Mouse (Mus musculus) left cerebral cortex, adult 9 months (tissue): Measurements from ENCODE around the gene 2310030G06Rik.

Source experiments
- DNase-seq, 2 experiments: peaks; one replicate each; pipeline ENCODE4 v3.0.0; 2022; ENCODE audit warnings: low spot score in 2 of 2

Gene 2310030G06Rik

DNA sequence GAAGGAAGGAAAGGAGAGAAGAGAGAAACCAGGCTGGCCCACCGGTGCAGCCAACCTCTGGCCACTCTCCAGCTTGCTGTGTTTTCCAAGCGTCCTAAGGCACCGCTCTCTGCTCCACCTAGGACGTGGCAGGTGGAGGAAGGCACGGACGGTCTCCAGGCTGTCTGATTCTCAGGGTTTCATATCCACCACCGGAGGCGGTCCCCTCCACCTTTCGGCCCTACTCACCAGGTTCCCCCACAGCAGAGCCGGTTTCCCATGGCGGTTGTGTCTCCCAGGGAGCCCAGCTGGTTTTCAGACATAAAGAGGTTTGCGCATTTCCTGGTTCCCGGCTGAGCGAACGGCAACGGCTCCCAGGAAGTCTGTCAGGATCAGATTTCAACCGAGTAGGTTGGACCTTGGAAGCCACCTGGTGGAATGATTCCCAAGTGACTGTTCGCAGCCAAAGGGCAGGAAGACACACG lies at the start of gene 2310030G06Rik:
2310030G06Rik (minus strand) TSS at position 323 of the 464 bp plus-strand sequence.
- no peak for DNase-seq

DNA sequence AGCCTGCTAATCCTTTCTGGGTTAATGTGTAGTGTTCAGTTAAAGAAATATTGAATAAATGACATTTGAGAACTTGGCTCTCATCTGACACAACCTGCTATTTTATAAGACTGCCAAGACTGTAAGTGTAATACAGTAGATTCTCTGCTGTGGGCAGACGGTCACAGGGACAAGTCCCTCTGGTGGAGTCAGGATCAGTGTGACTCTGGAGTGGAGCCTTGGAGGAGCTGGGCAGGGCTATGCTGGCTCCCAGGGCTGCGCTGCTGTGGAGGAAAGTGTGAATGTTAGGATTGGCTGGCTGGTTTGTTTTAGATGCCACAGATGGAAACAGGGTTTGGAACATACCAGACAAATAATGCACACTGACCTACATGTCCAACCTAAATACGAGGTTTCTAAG lies 48.9 kb upstream of the 2310030G06Rik start:
- no peak for DNase-seq

DNA sequence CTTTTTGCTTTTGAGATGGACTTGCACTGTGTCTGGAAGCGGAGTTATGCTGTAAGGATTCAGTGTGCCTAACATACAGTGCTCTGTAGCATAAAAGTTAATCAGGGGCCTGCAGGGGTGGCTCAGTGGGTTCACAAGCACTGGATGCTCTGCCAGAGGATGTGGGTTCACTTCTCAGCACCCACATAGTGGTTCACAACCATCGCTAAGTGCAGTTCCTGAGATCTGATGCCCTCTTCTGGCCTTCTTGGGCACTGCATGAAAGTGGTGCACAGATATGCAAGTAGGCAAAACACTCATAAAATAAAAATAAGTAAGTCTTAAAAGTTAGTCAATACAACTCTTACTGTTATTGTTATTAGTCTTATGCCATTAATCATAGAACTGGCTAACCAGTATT lies 35.8 kb upstream of the 2310030G06Rik start:
- DNase-seq = no peak

DNA sequence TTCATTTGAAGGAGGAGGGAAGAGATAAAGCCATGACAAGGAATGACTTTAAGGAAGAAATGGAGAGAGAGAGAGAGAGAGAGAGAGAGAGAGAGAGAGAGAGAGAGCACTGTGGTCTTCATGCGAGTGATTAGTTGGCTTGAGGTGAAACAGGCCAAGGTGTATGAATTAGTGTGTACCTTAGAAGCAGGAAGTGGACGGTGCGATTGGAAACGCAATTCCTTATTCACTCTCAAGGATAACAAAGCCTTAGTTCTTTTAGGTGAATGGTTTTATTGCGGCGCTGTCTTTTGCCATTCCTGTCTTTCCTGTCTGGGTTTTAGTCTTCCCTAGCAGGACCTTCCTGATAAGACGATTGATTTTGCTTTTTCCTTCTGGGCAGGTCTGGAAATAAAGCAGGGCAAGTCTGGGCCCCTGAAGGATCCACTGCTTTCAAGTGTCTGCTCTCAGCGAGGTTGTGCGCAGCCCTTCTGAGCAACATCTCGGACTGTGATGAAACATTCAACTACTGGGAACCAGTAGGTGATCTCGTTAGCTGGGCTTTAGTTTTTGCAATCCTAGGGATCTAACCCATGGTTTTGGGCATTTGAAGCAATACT lies 29.9 kb upstream of the 2310030G06Rik start:
- DNase-seq = no peak

DNA sequence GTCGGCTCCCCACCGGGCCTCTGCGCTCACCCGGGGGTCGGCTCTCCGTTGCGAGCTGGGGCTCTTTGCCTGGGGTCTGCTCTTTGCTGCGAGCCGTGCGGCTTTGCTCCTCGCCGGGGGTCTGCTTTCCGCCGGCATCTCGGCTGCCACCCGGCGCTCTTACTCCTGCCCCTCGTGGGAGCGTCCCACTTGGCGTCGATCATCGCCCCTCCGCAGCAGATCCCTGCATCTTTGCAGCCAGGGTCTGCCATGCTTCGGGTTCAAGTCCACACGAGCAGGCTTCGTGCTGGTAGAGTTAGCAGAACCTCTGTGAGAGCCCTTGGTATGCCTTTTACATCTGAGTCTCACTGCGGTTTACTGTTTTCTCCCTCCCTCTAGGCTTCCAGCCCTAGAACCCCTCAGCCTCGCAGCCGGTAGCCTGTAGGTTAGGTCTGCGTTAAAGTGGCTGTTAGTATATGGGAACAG lies 29.4 kb upstream of the 2310030G06Rik start:
- no peak for DNase-seq

DNA sequence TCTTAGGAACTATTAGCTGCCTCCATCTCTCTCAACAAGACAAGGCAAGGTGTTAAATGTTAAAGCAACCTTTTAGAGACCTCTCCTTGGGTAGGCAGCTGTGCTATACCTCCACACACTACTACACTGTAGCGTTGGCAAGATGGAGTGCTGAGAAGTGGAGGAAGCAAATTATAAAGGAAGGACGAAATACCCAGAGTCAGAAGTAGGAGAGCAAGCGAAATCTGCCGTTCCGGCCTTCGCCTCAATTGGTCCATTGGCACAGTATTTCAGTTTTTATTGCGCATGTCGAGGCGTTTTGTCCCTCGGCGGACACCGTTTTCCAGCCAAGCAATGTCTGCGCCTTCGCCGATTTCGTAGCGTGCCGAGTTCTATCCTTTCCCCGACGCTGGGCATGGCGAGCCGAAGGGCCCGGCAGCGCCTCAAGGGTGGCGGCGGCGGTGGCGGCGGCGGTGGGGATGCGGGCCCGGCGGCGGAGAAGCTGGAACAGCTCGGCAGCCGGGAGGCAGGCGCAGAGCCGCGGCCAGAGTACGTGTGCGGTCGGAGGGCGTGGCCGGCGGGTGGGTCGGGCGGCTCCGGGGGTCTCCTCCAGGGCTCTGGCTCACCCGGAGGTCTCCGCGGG lies 28.8 kb upstream of the 2310030G06Rik start, which contains the start of the genes Alg9 and 1110032A03Rik:
Alg9 (plus strand) TSS at position 29 of the 622 bp plus-strand sequence.
1110032A03Rik (minus strand) TSS at position 530 of the 622 bp plus-strand sequence.
- peak; percentile 57 to 89 for DNase-seq

DNA sequence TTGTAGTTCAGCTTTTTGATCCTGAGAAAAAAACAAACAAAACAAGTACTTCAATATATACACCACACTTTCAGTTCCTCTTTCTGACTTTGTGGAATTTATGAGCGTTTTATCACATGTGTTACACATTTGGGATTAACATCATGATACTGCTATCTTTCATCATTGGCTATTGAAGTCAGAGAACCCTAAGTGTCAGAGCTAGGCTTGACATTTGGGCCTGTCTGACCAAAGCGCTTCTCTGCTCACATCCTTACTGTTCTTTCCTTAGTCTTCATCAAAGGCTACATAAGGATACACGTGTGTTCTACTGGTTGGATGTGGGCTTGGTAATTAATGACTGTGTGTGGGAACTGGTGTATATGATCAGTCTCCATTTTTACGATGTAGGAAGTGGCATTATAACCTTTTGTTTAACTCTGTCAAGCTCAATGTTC lies 27.7 kb upstream of the 2310030G06Rik start:
- no peak for DNase-seq

DNA sequence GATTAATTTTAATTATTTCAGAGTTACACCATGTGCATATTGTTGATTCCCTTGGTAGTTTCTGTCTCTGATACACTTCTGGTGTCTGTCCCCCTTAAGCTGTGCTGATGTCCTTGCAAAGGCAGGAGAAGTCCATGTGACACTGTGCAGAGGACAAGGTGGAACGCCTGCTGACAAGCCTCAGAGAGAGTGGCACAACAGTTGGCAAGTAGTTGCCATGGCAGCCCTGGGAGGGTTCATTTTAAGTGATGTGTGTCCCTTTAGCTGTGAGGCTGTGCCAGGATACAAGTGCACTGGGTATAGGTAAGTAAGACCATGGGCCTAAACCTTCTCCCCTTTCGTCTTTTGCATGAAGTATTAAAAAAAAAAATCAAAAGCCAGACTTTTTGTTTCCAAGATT lies 23.7 kb upstream of the 2310030G06Rik start:
- DNase-seq = no peak

DNA sequence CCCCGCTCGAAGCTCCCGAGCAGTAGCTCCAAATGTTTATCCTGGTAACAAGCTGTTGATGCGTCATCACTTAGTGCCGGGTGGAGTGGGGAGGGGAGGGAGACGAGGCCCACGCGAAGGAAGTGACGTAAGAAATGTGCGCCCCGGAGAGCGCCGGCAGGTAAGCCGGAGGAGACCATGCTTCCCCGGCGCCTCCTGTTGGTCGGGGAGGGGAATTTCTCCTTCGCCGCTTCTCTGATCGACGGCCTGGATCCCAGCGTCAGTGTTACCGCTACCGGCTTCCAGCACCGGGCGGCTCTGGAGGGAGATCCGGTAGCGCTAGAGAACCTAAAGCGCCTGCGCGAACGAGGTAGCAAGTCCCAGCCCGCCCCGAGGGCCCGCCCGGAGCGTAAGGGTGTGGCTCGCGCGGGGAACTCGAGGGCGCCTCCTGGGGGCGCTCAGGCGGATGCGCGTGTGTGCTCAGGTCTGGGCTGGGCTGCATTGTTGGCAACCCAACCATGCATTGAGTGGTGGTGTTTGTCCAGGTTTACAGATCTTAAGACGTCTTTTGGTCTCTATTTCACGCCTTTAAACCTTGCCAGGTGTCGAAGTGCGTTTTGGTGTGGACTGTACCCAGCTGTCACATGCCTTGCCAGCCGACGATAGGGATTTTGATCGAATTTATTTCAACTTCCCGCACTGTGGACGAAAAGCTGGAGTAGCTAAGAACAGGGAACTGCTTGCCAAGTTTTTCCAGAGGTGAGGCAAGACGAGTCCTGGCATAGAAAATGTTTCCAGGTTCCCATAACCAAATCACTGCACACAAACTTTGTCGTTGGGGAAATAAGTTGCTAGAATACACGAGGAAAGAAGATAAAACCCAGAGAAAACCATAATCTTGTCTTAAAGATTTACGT lies 22.0 kb upstream of the 2310030G06Rik start, which contains the start of gene Fdxacb1:
Fdxacb1 (plus strand) TSS at position 130 of the 896 bp plus-strand sequence.
- peak; percentile 97 to 99 for DNase-seq

DNA sequence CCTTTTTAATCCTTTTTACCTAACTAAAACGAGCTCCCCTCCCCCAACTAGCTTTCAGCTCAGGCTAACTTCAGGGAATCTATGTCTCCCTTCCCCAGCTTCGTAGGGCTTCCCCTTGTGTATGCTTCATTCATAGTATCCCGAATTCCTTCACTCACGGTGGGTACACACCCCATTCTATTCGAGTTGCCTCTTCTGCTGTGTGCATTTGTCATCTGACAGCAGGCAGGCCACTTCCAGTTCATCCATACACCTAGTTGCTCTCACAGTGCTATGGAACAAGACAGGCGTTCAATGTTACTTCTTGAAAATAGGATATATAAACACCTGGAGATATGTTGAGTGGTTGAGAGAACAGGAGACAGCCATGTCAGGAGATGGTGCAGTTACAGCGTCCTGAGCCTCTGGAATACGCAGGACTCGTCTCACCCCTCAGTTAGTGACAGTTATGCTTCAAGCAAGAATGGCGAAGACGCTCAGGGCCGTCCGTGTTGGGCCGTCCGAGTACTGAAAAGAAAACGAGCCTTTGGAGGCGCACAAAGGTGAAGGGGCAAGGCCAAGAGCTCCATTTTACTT lies 21.3 kb upstream of the 2310030G06Rik start:
- DNase-seq = no peak

DNA sequence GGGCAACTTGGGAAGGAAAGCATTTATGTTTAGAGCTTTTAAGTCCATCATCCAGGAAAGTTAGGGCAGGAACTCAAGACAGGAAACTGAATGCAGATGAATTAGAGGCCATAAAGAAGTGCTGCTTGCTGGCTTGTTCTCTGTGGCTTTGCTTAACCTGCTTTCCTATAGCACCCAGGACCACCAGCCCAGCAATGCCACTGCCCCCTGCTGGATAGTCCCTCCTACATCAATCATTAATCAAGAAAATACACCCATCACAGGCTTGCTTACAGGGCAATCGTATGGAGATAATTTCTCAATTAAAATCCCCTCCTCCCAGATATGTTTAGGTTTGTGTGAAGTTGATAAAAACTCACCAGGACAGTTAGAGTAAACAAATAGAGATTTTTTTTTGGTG lies 17.0 kb upstream of the 2310030G06Rik start:
- DNase-seq = no peak

DNA sequence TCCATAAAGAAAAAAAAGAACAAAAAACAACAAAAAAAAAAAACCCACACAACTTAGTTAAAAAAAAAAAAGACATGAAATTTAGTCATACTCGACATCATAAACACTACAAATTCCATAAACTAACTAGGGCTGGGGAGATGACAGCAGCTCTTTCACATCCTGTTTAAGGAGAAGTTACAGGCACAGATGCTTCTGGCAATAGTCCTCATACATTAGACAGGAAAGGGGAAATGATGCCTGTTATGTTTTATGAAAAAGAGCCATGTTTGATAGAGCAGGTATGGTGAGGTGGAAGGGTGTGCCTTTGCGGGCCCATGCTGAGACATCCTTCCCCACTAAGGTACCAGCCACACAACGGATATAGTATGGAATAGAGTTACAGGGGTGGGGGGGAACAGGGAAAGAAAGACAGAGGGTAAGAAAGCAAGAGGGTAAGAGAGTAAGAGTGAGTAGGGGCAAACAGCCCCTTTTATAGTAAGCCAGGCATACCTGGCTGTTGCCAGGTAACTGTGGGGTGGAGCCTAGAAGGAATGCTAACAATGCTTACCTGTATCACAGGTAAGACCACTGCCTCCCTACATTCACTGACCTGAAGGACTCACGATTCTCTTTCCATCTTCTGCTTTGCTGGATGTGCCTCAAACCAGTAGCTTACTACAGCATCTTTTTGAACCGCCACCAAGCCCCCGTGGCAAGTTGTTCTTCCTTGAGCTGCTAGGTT lies 15.3 kb upstream of the 2310030G06Rik start:
- DNase-seq = no peak

DNA sequence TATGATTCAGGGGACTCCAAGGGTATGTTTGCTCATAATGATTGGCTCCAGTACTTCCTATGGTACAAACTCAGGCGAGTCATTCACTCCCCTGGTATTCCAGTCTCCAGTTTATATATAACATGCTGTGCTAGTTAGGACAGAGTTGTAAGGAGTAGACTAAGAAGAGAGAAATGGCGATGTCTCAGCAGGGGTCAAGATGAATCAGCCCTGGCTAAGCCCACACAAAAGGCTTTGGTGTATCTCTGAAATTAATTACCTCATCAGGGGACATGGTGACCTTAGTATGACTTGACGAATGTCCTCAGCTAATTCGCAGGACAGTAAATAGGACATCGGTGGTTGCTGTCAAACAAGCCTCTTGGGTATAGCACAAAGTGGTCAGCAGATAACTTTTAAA lies 10.4 kb upstream of the 2310030G06Rik start:
- DNase-seq = no peak

DNA sequence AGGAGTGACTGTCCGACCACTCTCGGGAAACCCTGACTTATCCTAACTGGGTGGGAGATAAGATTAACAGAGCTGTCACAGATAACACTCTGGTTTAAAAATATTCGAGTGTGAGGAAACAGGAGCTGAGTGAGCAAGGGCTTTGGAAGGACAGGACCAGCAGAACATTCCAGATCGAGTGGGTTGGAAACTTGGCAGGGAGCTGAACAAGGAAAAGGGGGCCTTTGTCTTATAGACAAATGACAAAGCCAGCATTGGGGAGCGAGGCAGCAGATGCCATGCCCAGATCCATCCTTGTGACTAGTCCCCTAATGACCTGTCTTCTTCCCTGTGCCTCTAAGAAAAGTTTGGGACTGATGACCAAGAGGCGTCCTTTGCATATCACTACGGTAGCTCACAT lies 7.6 kb upstream of the 2310030G06Rik start:
- no peak for DNase-seq

DNA sequence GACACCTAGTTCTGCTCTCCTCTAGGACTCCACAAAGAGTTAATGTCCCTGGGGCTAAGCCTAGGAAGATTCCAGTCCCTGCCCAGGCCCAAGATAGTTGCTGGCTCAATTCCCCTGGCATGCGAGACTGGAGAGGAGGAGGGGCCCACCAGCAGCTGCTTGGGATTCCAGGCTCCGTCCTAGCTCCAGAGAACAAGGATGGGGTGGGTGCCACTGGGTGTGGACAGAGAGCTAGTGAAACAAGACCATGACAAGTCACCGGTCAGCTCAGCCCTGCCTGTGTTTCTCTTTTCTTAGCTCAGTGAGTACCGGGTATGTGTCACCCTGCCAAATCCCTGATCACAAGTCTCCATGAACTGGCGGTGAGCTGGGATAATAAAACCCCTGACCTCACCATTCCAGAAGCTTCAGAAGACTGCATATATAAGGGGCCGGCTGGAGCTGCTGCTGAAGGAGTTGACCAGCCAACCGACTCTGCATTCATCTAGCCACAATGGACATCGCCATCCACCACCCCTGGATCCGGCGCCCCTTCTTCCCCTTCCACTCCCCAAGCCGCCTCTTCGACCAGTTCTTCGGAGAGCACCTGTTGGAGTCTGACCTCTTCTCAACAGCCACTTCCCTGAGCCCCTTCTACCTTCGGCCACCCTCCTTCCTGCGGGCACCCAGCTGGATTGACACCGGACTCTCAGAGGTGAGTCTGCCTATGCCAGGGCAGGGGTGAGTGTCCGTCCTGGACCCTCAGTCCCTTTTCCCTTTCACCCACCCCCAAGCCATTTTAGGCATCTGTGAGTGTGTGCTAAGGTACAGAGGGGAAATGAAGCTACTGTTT lies 6.7 kb upstream of the 2310030G06Rik start:
- peak; percentile 59 to 80 for DNase-seq

DNA sequence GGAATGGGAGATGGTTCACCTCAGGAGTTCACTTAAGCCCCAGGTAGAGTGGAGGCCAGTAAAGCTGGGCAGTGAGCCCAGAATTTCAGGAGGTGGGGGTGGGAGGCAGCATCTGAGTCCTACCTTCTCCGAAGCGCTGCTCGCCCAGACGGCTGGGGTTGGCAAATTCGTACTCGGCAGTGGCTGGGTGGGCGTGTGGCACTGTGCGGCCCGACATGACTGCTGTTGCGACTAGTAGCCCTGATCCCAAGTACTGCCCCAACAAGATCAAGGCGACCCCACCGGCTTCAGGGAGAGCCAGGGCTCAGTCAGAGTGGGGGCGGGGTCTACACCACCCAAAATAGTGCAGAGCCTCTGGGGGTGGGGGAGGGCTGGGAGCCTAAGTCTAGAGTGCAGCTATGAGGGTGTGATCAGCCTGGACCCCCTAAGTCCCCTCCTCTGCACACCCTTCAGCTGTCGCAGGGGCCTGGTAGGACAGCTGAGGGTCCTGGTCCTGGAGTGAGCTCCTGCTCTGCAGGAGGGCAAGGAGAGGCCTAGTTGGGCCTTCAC lies 5.8 kb upstream of the 2310030G06Rik start, which contains the start of gene Hspb2:
Hspb2 (minus strand) TSS at position 301 of the 549 bp plus-strand sequence.
- DNase-seq = no peak

DNA sequence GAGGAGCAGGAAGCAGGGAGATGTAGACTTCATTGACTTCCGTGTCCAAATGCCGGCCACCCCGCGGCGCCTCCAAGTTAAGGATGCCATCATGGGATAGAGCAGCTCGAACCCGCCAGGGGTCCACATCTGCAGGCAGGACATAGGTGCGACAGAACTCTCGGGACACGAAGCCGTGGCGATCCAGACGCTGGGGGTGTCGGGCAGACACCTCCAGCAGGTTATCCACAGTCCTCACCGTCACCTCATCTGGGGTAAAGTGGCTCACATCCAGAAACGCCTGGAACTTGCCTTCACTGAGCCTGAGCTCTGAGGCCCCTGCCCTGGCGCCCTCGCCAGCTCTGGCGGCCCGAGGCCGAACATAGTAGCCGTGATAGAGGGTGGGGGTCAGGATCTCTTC lies 5.0 kb upstream of the 2310030G06Rik start, which contains the start of gene Cryab:
Cryab (plus strand) TSS at position 3 of the 400 bp plus-strand sequence.
- DNase-seq = no peak

DNA sequence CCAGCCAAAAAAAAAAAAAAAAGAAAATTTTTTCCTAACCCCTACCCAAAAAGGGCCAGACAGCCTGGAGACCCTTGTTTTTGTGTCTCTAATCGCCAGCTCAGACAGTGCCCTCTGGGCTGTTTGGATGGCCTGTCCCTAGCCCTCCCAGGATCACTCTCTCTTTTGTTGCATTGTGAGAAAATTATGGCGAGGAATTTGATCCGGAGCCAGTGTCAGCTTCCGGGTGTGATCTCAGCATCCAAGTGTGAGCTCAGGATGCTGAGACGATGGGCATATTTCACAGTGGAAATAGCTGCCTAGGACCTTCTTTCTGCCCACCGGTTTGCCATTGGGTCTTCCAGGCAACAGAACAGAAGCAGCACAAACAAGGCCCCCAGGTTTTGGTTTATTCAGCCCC lies 4.4 kb upstream of the 2310030G06Rik start:
- DNase-seq = no peak

DNA sequence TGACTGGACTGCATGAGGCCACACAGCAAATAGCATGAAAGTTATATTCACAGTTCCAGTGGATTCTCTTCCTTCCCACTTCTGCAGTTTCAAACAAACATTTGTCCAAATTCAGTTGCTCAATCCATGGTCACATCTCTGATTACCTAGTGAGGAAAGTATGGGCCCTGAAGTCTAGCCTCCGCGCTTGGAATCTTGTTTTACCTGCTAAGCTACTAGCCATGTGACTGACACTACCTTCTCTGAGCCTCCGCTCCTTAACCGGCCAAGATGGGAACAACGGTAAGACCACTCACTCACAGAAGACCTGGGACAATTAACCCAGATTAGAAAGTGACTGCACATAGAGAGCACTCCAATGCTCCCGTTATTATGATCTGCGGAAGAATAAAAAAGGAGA lies 530 bp downstream of the 2310030G06Rik start:
- no peak for DNase-seq

DNA sequence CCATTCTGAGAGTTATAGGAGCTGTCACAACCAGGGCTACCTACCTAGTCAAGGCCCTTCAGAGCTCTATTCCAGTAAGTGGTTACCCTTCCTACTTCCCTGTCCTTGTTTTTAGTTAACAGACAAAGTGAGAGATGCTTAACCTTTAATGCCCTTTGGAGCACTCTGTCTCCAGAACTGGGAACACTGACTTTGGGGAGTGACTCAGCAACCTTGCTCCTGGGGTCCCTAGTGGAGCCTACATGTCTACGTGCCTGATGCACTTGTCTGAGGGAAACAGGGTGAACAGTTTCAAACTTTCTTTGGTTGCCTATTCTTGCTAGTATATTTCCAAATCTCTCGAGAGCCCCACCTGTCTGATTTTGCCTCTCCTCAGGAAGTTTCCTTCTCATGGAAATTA lies 3.6 kb downstream of the 2310030G06Rik start:
- no peak for DNase-seq
